Mouse (Mus musculus) midbrain, embryonic 15.5 days (tissue): ENCODE results near the gene Bdnf. TPM values are rescaled to one million over a fixed set of nuclear protein-coding genes. Genes with fewer than 3 reads are reported as not detected.

Experiments used
- ATAC-seq: fragments of 200-750 bp; cut with Nextera tagmentation; replicated peaks from 2 replicates; pipeline ENCODE4 v1.8.0; 2017; ENCODE audit warnings: moderate TSS enrichment
- H3K27ac ChIP-seq: fragments of 300-500 bp; sonication (generic); 2 replicates; pipeline ENCODE4 v1.5.1; 2015; ENCODE audit warnings: mild to moderate bottlenecking, inconsistent platforms
- H3K27me3 ChIP-seq: fragments of 300-500 bp; sonication (generic); replicated peaks from 2 replicates; pipeline ENCODE4 v1.6.1; 2015; ENCODE audit warnings: inconsistent platforms
- H3K36me3 ChIP-seq: fragments of 300-500 bp; sonication (generic); replicated peaks from 2 replicates; pipeline ENCODE4 v1.6.1; 2015; ENCODE audit warnings: inconsistent platforms
- H3K4me1 ChIP-seq: fragments of 300-500 bp; sonication (generic); 2 replicates; pipeline ENCODE4 v1.6.1; 2015; ENCODE audit warnings: inconsistent platforms
- H3K4me2 ChIP-seq: fragments of 300-500 bp; sonication (generic); 2 replicates; pipeline ENCODE4 v1.6.1; 2015; ENCODE audit warnings: inconsistent platforms, mild to moderate bottlenecking, moderate library complexity
- H3K4me3 ChIP-seq: fragments of 300-500 bp; sonication (generic); 2 replicates; pipeline ENCODE4 v1.5.1; 2015; ENCODE audit warnings: mild to moderate bottlenecking, inconsistent platforms
- H3K9ac ChIP-seq: fragments of 300-500 bp; sonication (generic); 2 replicates; pipeline ENCODE4 v1.6.1; 2015; ENCODE audit warnings: mild to moderate bottlenecking, inconsistent platforms
- H3K9me3 ChIP-seq: fragments of 300-500 bp; sonication (generic); 2 replicates; pipeline ENCODE4 v1.6.1; 2016; ENCODE audit warnings: inconsistent platforms
- WGBS: fragments of 180-500 bp; shearing (Covaris S2); methylation state at CpG from one replicate; pipeline ENCODE4 v1.1.7; 2015; ENCODE audit warnings: mixed read lengths; 5-methylcytosine and 5-hydroxymethylcytosine counted together
- polyA plus RNA-seq: library from polyadenylated mRNA; unstranded; fragments of >200 nt; fragmentation: Nextera tagmentation; extraction: Ambion mirVana; gene quantifications from 2 replicates; pipeline ENCODE4 v1.2.1, GENCODE M21; 2015

Gene Bdnf
- polyA plus RNA-seq, 1 experiment from 2014 or later = 6.8 TPM

- no peak overlapping the region for H3K9ac ChIP-seq
- ATAC-seq = no peak
- WGBS = 74% methylated on average over 1 of the region's 1 CpGs
Measured at GRCm38 (mm10) chr2:109688661-109689060, 14.2 kb downstream of the Bdnf start.

GRCm38 (mm10) chr2:109692266-109693177, 18.0 kb downstream of the Bdnf start:
- Histone ChIP-seq H3K9me3 (no peaks in the 10 kb centered on the region), H3K36me3 (no peaks in the 10 kb centered on the region), H3K9ac (peak overlapping the region; percentile 51), H3K27ac (peak overlapping the region; percentile 55), H3K4me2 (peak overlapping the region; percentile 82), H3K27me3 (peaks cover 4% of the 10 kb centered on the region; the same call in 1 of the 2 replicates), H3K4me1 (peaks cover 40% of the 10 kb centered on the region), H3K4me3 (peak overlapping the region; percentile 72)
- peak; percentile 75 for ATAC-seq
- WGBS = 2% methylated on average over 34 of the region's 34 CpGs

More at GRCm38 (mm10) chr2:109688661-109689060, 14.2 kb downstream of the Bdnf start:
- Histone ChIP-seq H3K27me3 (no peaks in the 10 kb centered on the region), H3K4me2 (no peak overlapping the region), H3K4me1 (peaks cover 14% of the 10 kb centered on the region), H3K4me3 (no peak overlapping the region), H3K9me3 (no peaks in the 10 kb centered on the region), H3K36me3 (no peaks in the 10 kb centered on the region), H3K27ac (no peak overlapping the region)

- Histone ChIP-seq H3K36me3 (no peaks in the 10 kb centered on the region), H3K4me3 (peak overlapping the region; percentile 72), H3K9ac (peak overlapping the region; percentile 51), H3K27me3 (peaks cover 4% of the 10 kb centered on the region; the same call in 1 of the 2 replicates), H3K4me1 (peaks cover 41% of the 10 kb centered on the region), H3K4me2 (peak overlapping the region; percentile 82), H3K9me3 (no peaks in the 10 kb centered on the region), H3K27ac (peak overlapping the region; percentile 51; the same call in 1 of the 2 replicates)
- under 1% methylated on average over 67 of the region's 67 CpGs for WGBS
- peak; percentile 81 for ATAC-seq
Measured at GRCm38 (mm10) chr2:109693178-109694115, 18.9 kb downstream of the Bdnf start.

GRCm38 (mm10) chr2:109694116-109694837, 19.8 kb downstream of the Bdnf start:
- peak overlapping the region; percentile 82 for H3K4me2 ChIP-seq
- WGBS = under 1% methylated on average over 26 of the region's 26 CpGs

GRCm38 (mm10) chr2:109694838-109695225, 20.3 kb downstream of the Bdnf start:
- H3K27me3 ChIP-seq = peaks cover 4% of the 10 kb centered on the region; the same call in 1 of the 2 replicates
- WGBS = 0% methylated on average over 12 of the region's 12 CpGs
- ATAC-seq = peak; percentile 61
- H3K36me3 ChIP-seq = no peaks in the 10 kb centered on the region
- no peak overlapping the region for H3K27ac ChIP-seq
- peaks cover 41% of the 10 kb centered on the region for H3K4me1 ChIP-seq
- no peaks in the 10 kb centered on the region for H3K9me3 ChIP-seq
- peak overlapping the region; percentile 51; the same call in 1 of the 2 replicates for H3K9ac ChIP-seq
- H3K4me3 ChIP-seq = peak overlapping the region; percentile 72
- peak overlapping the region; percentile 82 for H3K4me2 ChIP-seq

More at GRCm38 (mm10) chr2:109694116-109694837, 19.8 kb downstream of the Bdnf start:
- H3K9me3 ChIP-seq = no peaks in the 10 kb centered on the region
- peaks cover 4% of the 10 kb centered on the region; the same call in 1 of the 2 replicates for H3K27me3 ChIP-seq
- ATAC-seq = peak; percentile 22; the same call in 1 of the 2 replicates
- no peak overlapping the region for H3K27ac ChIP-seq
- peak overlapping the region; percentile 72 for H3K4me3 ChIP-seq
- no peaks in the 10 kb centered on the region for H3K36me3 ChIP-seq
- peaks cover 41% of the 10 kb centered on the region for H3K4me1 ChIP-seq
- H3K9ac ChIP-seq = peak overlapping the region; percentile 51; the same call in 1 of the 2 replicates

GRCm38 (mm10) chr2:109697151-109697550, 22.7 kb downstream of the Bdnf start:
- no peak for ATAC-seq
- 3% methylated on average over 4 of the region's 4 CpGs for WGBS
- Histone ChIP-seq H3K9me3 (no peaks in the 10 kb centered on the region), H3K4me1 (peaks cover 36% of the 10 kb centered on the region), H3K9ac (no peak overlapping the region), H3K36me3 (no peaks in the 10 kb centered on the region), H3K4me3 (no peak overlapping the region), H3K27me3 (peaks cover 4% of the 10 kb centered on the region; the same call in 1 of the 2 replicates), H3K4me2 (peak overlapping the region; percentile 28; the same call in 1 of the 2 replicates), H3K27ac (no peak overlapping the region)

GRCm38 (mm10) chr2:109700291-109700690, 25.8 kb downstream of the Bdnf start:
- H3K27me3 ChIP-seq = no peaks in the 10 kb centered on the region; the same call in 1 of the 2 replicates
- H3K4me1 ChIP-seq = peaks cover 11% of the 10 kb centered on the region; the same call in 1 of the 2 replicates
- WGBS = 78% methylated on average over 5 of the region's 5 CpGs
- no peak for ATAC-seq
- H3K4me3 ChIP-seq = no peak overlapping the region
- H3K36me3 ChIP-seq = no peaks in the 10 kb centered on the region
- H3K4me2 ChIP-seq = no peak overlapping the region
- no peak overlapping the region for H3K27ac ChIP-seq
- H3K9me3 ChIP-seq = no peaks in the 10 kb centered on the region
- H3K9ac ChIP-seq = no peak overlapping the region

- ATAC-seq = no peak
- H3K4me3 ChIP-seq = no peak overlapping the region
- H3K4me1 ChIP-seq = no peaks in the 10 kb centered on the region
- no peaks in the 10 kb centered on the region for H3K36me3 ChIP-seq
- H3K27ac ChIP-seq = no peak overlapping the region
- no peak overlapping the region for H3K9ac ChIP-seq
- WGBS = 88% methylated on average over 4 of the region's 4 CpGs
- no peaks in the 10 kb centered on the region for H3K27me3 ChIP-seq
- no peaks in the 10 kb centered on the region for H3K9me3 ChIP-seq
- H3K4me2 ChIP-seq = no peak overlapping the region
Measured at GRCm38 (mm10) chr2:109703588-109703987, 29.1 kb downstream of the Bdnf start.

GRCm38 (mm10) chr2:109704053-109704452, 29.6 kb downstream of the Bdnf start:
- no peaks in the 10 kb centered on the region for H3K9me3 ChIP-seq
- no peak overlapping the region for H3K9ac ChIP-seq
- 89% methylated on average over 5 of the region's 5 CpGs for WGBS
- no peaks in the 10 kb centered on the region for H3K27me3 ChIP-seq
- no peak overlapping the region for H3K4me2 ChIP-seq
- no peak overlapping the region for H3K4me3 ChIP-seq
- ATAC-seq = no peak
- no peaks in the 10 kb centered on the region for H3K4me1 ChIP-seq
- H3K36me3 ChIP-seq = no peaks in the 10 kb centered on the region
- H3K27ac ChIP-seq = no peak overlapping the region

- no peak for ATAC-seq
- Histone ChIP-seq H3K9ac (no peak overlapping the region), H3K4me3 (no peak overlapping the region), H3K36me3 (no peaks in the 10 kb centered on the region), H3K9me3 (no peaks in the 10 kb centered on the region), H3K27ac (no peak overlapping the region), H3K4me2 (no peak overlapping the region), H3K4me1 (no peaks in the 10 kb centered on the region), H3K27me3 (no peaks in the 10 kb centered on the region)
- WGBS = 76% methylated on average over 8 of the region's 8 CpGs
Measured at GRCm38 (mm10) chr2:109706524-109706923, 32.0 kb downstream of the Bdnf start.

GRCm38 (mm10) chr2:109709346-109709745, 34.8 kb downstream of the Bdnf start:
- no peak overlapping the region for H3K4me2 ChIP-seq
- H3K9ac ChIP-seq = no peak overlapping the region
- H3K9me3 ChIP-seq = no peaks in the 10 kb centered on the region
- no peak for ATAC-seq
- no peaks in the 10 kb centered on the region for H3K4me1 ChIP-seq
- H3K27ac ChIP-seq = no peak overlapping the region
- H3K27me3 ChIP-seq = no peaks in the 10 kb centered on the region
- H3K4me3 ChIP-seq = no peak overlapping the region
- 90% methylated on average over 7 of the region's 7 CpGs for WGBS
- no peaks in the 10 kb centered on the region for H3K36me3 ChIP-seq
